Mouse (Mus musculus) olfactory bulb, adult 2 months (tissue): ENCODE results near the gene Scfd2. TPM values are rescaled to one million over a fixed set of nuclear protein-coding genes. Genes with fewer than 3 reads are reported as not detected.

ENCODE experiments used
- H3K27ac ChIP-seq: fragments of 200-500 bp; 2 replicates; pipeline ENCODE4 v1.5.1; 2012; ENCODE audit warnings: low read depth, low read length; ENCODE audit not compliant: insufficient read depth
- H3K4me1 ChIP-seq: fragments of 200-500 bp; 2 replicates; pipeline ENCODE4 v1.6.1; 2012; ENCODE audit warnings: low read length; ENCODE audit not compliant: control insufficient read depth, insufficient read depth
- H3K4me3 ChIP-seq: fragments of 200-500 bp; 2 replicates; pipeline ENCODE4 v1.5.1; 2012; ENCODE audit warnings: mild to moderate bottlenecking, low read depth, low read length, moderate library complexity; ENCODE audit not compliant: insufficient read depth
- CTCF ChIP-seq: fragments of 200-500 bp; IDR thresholded peaks from 2 replicates; pipeline ENCODE4 v1.5.1; 2012; ENCODE audit warnings: low read depth, mild to moderate bottlenecking, low read length, moderate library complexity; ENCODE audit not compliant: insufficient read depth
- POLR2A ChIP-seq: fragments of 200-500 bp; IDR thresholded peaks from 2 replicates; pipeline ENCODE4 v1.6.1; 2012; ENCODE audit warnings: mild to moderate bottlenecking, low read depth, low read length, moderate library complexity; ENCODE audit not compliant: insufficient read depth
- WGBS: fragments of 180-500 bp; shearing (Covaris S2); methylation state at CpG from one replicate; pipeline ENCODE4 v1.1.7; 2018; 5-methylcytosine and 5-hydroxymethylcytosine counted together
- polyA plus RNA-seq: library from polyadenylated mRNA; stranded (reverse); fragments of >200 nt; gene quantifications from 2 replicates; pipeline ENCODE4 v1.2.4, GENCODE M21; 2012; ENCODE audit warnings: low replicate concordance; ENCODE audit not compliant: missing spikeins, insufficient read depth, insufficient read length

The Scfd2 gene
- polyA plus RNA-seq, 1 experiment, result not detected

- no peak overlapping the region for H3K4me3 ChIP-seq
- WGBS, result 44% methylated on average over 6 of the region's 6 CpGs
- TF ChIP-seq CTCF (no peak), POLR2A (no peak)
- H3K4me1 ChIP-seq, result peaks cover 4% of the 10 kb centered on the region; the same call in 1 of the 2 replicates
- H3K27ac ChIP-seq, result no peak overlapping the region
These were observed 220.2 kb downstream of the Scfd2 start for GRCm38 (mm10) chr5:74311200-74311825.

- no peak for TF ChIP-seq POLR2A
- TF ChIP-seq CTCF, result no peak
- Histone ChIP-seq H3K27ac (no peak overlapping the region), H3K4me3 (no peak overlapping the region), H3K4me1 (peaks cover 6% of the 10 kb centered on the region; the same call in 1 of the 2 replicates)
- WGBS, result 92% methylated on average over 5 of the region's 5 CpGs
These were observed 221.5 kb downstream of the Scfd2 start for GRCm38 (mm10) chr5:74310101-74310500.

DNA sequence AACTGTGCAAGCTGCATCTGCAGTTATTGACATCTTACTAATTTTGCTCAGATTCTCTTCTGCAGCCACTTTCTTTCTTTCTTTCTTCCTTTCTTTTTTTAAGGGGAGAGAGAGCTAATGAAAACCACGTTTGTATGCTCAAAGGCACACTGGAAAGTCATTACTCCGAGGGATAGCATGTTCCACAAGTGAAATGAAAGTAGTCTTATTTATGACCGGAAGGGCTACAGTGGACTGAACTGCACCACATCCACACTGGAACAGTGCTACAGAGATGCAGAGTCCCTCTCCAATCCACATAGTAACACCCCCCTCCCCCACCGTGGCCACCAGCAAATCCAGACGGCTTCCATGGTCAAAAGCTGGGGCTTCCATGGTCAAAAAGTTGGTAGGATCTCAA, 224.3 kb downstream of the Scfd2 start:
- 84% methylated on average over 5 of the region's 5 CpGs for WGBS
- TF ChIP-seq POLR2A (no peak), CTCF (no peak)
- H3K4me3 ChIP-seq, result no peak overlapping the region
- H3K27ac ChIP-seq, result no peak overlapping the region
- 0 out of 2 replicates have a peak, but pooled peaks cover 2% of the 10 kb centered on the region for H3K4me1 ChIP-seq

- Histone ChIP-seq H3K4me1 (peaks cover 9% of the 10 kb centered on the region; the same call in 1 of the 2 replicates), H3K27ac (no peak overlapping the region), H3K4me3 (no peak overlapping the region)
- TF ChIP-seq CTCF (no peak), POLR2A (no peak)
- 85% methylated on average over 4 of the region's 4 CpGs for WGBS
These were observed 225.9 kb downstream of the Scfd2 start for GRCm38 (mm10) chr5:74305533-74306189.

DNA sequence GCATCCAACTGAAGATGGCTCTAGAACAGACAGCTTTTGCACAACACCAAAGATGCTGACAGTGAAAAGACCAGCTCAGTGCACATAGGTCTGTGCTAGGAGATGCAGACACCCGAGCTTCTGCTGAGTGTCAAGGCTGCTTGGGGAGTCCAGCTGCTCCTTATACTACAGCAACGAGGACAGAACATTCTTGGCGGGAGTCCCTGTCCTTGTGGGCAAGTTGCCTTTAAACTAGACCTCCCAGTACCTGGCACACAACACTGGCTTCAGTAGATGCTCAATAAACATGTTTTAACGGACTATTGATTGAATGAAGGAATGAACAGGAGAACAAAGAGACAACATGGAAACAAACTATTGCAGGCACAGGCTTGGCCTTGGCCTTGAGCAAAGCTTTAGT, 226.8 kb downstream of the Scfd2 start:
- Histone ChIP-seq H3K4me3 (no peak overlapping the region), H3K4me1 (peaks cover 15% of the 10 kb centered on the region), H3K27ac (no peak overlapping the region)
- WGBS, result 61% methylated on average over 4 of the region's 4 CpGs
- no peak for TF ChIP-seq POLR2A
- no peak for TF ChIP-seq CTCF

- H3K4me3 ChIP-seq, result no peak overlapping the region
- 94% methylated on average over 3 of the region's 3 CpGs for WGBS
- no peak overlapping the region for H3K27ac ChIP-seq
- TF ChIP-seq CTCF (no peak), POLR2A (no peak)
- H3K4me1 ChIP-seq, result peaks cover 19% of the 10 kb centered on the region
These were observed 229.2 kb downstream of the Scfd2 start for GRCm38 (mm10) chr5:74302331-74302730.

- H3K4me1 ChIP-seq, result peaks cover 19% of the 10 kb centered on the region
- TF ChIP-seq CTCF, result no peak
- H3K4me3 ChIP-seq, result no peak overlapping the region
- no peak overlapping the region for H3K27ac ChIP-seq
- 90% methylated on average over 2 of the region's 2 CpGs for WGBS
These were observed 230.1 kb downstream of the Scfd2 start for GRCm38 (mm10) chr5:74301443-74301842.

DNA sequence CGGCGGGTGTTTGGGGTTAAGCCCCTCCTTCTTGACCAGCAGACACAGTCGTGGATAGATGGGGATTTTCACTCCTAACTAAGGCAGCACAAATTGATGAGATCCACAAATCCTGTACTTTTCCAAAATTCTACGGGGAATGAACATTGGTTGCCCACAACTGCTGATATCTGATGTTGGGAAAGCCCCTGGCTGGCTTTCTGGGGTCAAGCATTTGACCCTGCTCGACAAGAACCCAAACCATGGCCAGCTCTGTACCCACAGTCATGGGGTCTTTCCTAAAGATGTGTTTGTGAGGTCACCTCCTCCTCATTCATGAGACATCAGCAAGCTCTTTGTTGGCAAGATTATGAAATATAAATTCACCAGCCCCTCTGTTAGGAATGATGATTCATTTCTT, 230.6 kb downstream of the Scfd2 start:
- TF ChIP-seq CTCF (no peak), POLR2A (no peak)
- Histone ChIP-seq H3K4me3 (no peak overlapping the region), H3K27ac (no peak overlapping the region), H3K4me1 (peaks cover 19% of the 10 kb centered on the region)
- WGBS, result 78% methylated on average over 5 of the region's 5 CpGs

- Histone ChIP-seq H3K4me3 (no peak overlapping the region), H3K27ac (no peak overlapping the region), H3K4me1 (peaks cover 17% of the 10 kb centered on the region)
- 23% methylated on average over 4 of the region's 4 CpGs for WGBS
- no peak for TF ChIP-seq CTCF
These were observed 231.4 kb downstream of the Scfd2 start for GRCm38 (mm10) chr5:74300140-74300539.

DNA sequence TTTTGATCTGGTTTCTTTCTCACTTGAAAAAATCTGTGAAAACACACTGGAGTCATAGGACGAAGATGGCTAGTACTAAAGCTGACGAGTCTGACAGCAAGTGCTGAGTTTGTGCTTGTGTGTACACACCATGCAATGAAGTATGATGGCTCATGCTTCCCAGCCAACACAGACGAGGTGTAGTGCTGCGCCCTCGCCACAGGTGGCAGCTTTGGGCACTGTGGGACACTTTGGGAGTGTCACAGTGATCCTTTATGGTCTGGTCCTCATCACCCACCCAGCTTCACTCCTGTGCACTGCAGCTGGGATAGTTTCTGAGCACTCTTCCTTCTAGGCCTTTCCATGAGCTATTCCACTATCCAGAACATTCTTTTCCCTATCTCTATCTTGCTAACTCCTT, 234.4 kb downstream of the Scfd2 start:
- no peak overlapping the region for H3K27ac ChIP-seq
- H3K4me3 ChIP-seq, result no peak overlapping the region
- TF ChIP-seq CTCF, result no peak
- no peak for TF ChIP-seq POLR2A
- H3K4me1 ChIP-seq, result peaks cover 17% of the 10 kb centered on the region
- WGBS, result 95% methylated on average over 5 of the region's 5 CpGs
